Mouse (Mus musculus) spleen, adult 2 months (tissue): Measurements from ENCODE around the gene Shisal1.

Experiments used
- CTCF ChIP-seq: fragments of 200-500 bp; IDR thresholded peaks from 2 replicates; pipeline ENCODE4 v1.5.1; 2011; ENCODE audit warnings: mild to moderate bottlenecking, inconsistent platforms; ENCODE audit not compliant: insufficient read depth, insufficient read length, insufficient replicate concordance; ENCODE audit errors: extremely low read depth
- POLR2A ChIP-seq: fragments of 200-500 bp; IDR thresholded peaks from 2 replicates; pipeline ENCODE4 v1.6.1; 2011; ENCODE audit warnings: low read depth, low read length, inconsistent platforms

DNA sequence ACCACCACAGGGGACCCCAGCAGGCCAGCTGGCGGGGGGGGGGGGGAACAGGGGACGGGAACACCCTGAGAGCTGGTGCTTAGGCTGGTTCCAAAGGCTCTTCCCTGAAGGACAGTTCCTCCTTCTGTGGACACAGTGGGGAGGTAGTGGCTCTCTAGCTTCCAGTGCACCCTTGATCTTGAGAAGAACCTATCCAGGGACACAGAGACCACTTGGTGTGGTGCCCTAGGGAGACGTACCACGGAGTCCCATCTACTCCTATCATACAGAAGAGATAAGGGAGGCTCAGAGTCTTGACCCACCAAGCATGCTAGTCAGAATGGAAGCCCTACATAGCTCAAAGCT, 28.7 kb downstream of the Shisal1 start:
- TF ChIP-seq CTCF (no peak), POLR2A (no peak)
